Mouse (Mus musculus) naive thymus-derived CD4-positive, alpha-beta T cell, adult 2 months (primary cell): Measurements from ENCODE around the gene Map3k20.

ENCODE experiments used
- DNase-seq: peaks from one replicate; pipeline ENCODE4 v3.0.0-alpha.2; 2011; ENCODE audit warnings: low read depth

The Map3k20 gene

DNA sequence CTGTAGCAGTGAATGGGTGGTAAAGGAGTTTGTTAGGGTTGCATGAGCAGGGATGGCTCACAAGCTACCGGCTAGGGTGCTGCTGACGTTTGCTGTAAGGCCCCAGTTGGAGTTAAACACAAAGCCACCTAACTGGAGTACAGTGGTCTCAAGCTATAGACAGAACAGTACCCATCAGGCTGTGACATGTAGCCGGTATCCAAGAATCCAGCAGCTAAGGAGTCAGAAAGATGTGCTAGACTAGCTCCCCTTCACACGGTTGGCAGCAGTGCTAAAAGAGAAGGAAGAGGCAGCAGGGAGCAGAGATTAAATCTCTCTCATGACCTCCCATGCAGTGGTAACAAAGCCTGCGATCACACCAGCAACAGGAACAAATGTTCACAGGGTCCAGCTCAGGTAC is 36.2 kb downstream of the Map3k20 start:
- DNase-seq, result no peak

DNA sequence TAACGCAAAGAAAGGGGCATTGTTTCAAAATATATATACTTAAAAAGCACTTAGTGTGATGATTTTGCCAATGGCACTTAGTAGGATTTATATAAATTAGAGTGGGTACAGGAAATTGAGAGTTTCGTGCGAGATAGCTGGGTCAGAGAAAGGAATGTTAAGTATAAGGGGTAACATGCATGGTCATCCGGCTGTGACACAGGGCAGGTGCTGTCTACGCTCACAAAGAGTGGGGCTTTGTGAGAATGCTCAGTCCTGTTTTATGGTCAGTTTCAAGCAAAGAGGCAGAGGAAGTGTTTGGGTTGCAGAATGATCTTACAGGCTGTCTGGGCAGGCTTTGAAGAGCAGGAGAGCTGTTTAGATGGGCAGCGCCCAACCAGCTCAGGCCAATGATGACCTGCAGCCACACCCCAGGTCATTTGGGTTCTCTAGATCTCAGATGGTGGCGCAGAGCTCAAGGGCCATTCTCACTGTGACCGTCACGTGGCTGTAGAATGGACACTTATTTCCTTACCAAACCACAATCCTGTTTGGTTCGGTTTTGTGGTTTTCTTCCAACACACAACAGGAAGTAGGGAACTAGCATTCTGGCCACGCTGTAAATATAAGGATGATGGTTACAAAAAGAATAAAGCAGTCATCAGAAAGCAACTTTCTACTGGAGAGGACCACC is 37.4 kb downstream of the Map3k20 start:
- DNase-seq, result no peak

DNA sequence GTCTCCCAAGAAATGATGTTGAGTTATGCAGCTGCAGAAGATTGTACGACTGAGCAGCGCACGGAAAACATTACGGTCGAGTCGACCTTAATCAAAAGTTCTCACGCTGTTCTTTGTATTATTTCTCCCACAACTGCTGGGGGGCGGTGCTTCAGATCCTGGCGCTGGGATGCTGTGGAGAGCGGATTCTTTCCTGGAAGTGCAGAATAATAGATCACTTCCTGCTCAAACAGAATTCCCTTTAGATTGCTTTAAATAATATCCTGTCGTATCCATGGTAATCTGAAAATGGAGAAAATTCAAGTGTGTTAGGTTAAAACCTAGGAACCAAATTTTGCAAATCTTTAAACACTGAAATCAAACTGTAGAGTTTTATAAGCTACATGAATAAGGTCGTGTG is 39.0 kb downstream of the Map3k20 start:
- no peak for DNase-seq

DNA sequence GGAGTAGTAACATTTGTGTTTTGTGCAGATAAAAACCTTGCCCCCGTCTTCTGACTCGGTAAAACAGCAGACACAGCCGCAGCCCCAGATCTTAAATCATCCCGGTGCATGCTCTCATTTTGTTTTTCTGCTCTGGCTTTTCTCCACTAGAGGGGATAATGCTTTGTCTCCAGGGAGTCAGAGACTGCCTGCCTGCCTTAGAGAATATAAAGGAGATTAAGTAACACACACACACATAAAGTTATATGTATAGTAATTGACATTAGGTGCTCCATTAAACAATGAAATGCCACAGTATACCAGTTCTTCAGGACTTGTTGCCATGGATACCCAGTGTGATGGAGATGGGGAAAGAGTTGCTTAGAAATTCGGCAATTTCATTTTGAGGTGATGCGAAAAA is 41.1 kb downstream of the Map3k20 start:
- DNase-seq, result no peak

DNA sequence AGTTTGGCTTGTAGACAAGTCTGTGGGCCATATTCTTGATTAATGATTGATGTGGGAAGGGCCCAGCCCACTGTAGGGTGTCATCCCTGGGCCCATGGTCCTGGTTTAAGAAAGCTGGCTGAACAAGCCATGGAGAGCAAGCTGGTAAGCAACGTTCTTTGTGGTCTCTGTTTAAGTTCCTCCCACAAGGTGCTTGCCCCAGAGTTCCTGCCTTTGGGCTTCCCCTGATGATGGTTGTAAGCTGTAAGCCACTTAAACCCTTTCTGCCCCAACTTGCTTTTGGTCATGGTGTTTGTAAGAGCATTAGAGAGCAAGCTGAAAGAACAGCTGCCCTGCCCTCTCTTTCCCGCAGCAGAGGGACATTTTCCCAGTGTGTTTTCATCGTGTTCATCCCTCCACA is 43.0 kb downstream of the Map3k20 start:
- peak; percentile 8 for DNase-seq

DNA sequence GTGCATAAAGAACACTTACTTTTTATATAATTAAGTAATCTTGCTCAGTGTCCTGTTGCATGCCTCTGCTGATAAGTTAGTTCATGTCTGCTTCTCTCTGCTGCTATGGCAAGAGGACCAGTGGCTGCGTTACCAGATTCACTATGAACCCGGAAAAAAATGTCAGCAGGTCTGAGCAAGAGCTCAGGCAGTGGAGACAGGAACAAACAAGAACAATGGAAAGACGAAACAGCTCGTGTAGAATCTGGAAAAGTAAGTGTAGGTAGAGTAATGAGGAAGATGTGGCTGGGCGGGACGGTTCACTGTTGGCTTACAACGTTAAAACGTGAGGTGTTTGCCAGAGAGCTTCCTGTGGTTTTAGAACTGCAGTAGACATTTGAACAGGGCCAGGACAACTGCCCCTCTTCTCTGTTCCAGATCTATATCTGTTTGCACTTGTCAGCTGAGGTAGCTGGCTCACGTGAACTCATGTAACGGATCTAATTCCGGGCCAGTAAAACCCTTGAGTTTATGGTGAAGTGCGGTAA is 45.6 kb downstream of the Map3k20 start:
- no peak for DNase-seq

DNA sequence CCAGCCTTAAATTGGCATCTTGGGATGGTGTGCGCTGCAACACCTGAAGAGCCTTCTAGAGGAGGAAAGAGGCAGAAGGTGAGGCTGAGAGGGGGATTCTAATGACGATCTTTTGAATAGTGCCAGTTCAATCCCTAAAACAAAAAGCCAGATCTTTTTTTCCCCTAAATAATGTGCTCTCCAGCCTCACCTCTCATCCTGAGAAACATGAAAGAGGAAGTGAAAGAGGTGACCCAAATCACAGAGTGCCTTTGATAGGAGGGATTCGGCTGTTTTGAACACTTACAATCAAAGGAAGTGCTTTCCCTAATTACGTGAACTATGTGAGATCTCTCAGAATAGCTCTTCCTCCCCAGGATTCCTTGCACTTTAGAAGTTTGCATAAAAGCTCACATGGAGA is 46.6 kb downstream of the Map3k20 start:
- DNase-seq, result no peak

DNA sequence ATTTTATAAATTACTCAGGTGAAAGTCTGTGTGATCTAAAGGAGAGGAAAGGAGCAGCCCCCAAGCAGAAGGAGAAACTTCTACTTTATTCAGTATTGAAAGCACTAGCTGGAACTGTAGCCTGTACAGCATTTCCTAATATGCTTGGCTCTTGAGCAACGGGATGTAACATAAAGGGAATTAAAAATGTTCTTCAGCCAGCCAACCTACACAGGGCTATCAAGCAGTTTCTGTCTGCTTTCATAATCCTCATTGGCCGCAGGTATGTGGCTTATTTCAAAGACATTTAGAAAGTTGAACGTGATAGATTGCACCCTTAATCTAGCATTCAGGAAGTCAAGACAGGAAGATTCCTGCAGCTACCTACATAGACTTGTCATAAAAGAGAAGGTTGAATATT is 47.8 kb downstream of the Map3k20 start:
- no peak for DNase-seq

DNA sequence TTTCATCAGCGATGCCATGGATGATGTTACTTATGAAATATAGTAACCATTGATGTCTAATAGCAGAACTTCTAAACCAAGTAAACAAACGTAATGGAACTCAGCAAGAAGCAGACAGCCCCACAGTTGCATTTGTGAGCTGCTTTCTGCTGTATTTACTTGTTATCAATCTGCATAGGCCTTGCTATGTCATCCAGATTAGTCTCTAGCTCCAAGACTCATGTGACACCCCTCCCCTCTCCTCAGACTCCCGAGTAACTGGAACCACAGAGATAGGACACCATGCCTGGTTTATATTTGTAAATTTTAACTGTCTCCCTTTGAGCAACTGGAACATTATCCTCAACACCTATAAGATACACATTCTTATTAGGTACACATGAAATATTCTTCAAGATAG is 51.4 kb downstream of the Map3k20 start:
- no peak for DNase-seq

DNA sequence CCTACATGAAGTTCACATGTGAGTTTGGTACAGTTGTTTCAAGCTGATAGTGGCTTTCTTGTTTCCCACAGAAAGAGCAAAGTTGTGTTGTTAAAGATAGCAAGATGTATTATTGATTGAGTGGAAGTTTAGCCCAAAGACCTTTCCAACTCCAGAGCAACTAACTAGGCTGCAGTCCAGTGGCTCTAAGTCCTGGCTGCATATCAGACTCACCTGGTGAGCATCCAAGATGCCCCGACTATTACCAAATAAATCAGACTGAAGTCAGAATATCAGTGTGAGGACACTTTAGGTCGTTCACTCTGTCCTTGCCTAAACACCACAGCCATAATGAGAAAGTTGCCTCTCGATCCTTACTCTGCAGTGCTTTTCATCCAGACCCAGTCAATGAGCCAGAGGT is 59.8 kb downstream of the Map3k20 start:
- no peak for DNase-seq

DNA sequence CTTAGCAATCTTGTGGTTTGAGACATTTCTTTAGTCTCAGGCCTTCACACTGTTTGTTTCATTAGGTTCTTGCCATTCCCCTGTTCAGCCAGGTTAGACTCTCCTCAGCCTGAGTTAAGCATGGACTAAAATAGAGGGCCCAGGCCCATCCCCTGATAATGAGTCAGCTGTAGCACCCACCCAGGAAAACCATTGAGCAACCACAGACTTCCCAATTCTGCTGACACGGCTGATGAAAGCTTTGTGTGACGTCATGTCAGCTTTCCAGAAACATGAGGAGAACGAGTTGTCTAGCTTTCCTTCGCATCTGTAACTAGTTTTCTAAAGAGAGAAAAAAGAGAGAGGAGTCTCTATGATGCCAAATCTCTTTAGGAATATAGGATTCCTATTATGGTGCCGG is 65.9 kb downstream of the Map3k20 start:
- no peak for DNase-seq

DNA sequence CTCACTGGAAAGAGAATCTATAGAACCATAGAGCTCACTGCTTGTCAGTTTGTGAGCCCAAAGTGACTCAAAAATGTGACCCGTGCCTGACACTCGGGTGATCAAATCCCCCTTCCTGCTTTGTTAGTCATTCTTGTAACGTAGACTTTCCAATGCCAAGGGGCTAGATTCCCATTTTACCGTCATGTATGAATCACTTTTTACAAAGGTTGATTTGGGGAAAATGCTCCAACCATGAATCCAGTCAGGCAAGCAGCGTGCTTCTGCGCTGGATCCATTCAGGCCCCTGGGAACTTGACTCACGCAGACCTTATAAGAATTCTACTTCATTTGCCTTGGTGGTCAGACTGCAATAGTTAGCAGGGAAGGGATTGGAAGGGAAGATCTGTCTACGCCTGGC is 66.3 kb downstream of the Map3k20 start:
- no peak for DNase-seq

DNA sequence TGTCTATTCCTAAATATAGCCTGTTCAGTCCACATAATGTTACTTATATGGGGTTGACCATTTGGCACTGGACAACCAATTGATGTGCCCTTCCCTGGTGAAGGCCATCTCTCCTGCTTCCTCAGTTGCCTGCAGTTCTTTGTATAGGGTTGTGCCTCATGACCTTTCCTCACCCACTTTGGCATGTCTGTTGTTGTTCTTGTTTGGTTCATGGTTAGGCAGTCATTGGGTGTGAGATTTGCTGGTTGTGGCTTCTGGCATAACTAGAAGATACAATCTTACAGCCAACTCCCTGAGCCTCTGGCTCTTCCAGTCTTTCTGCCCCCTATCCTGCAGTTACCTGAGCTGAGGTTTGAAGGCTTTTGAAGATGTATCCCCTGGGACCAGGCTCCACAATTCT is 67.3 kb downstream of the Map3k20 start:
- no peak for DNase-seq

DNA sequence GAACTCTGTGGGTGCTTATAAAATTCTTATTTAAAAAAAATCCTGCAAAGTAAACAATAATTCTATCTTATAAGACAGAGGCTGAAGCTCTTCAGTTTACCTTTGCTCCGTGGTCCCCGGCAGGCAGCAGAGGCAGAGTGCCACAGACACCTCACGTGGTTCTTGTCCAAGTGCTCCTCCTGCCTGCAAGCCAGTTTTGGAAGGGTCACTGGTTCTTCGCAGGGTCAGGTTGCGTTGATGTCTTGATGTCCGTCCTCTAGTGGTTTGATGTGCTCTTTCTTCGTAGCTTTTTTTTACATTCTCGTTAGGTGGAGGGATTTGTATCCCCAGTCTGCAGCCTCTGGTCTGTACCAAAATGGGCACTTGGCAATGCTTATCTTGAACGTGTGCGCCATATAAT is 71.0 kb downstream of the Map3k20 start:
- DNase-seq, result no peak

DNA sequence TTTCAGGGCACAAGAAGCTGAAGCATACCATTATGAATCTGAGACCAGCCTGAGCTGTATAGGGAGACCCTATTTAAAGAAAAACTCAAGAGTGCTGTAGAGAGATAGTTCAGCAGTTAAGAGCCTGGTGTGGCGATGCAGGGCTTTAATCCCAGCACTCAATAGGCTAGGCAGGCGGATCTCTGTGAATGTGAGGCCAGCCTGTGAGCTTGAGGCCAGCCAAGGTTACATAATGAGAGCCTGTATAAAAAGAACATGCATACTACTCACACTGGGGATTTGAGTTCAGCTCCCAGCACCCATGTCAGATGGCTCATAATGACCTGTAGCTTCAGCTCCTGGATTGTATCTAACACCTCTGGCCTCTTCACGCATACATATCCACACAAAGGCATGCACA is 76.1 kb downstream of the Map3k20 start:
- DNase-seq, result no peak

DNA sequence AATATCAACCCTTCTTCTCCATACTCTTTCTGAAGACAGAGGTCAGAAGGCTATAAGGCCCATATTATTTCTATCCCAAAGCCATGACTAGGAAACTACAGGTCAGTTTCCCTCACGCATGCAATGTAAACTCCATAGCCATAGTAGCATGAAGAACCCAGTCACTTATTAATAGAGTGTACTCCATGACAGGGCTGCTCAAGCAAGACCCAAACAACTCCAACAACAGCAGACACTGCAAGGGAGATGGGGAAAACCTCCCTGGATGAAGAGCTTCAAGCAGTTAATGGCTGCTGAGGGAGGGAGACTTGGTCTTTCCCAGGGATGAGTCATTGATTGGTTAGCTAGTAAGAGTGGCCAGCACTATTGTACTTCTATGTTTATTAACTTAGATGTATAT is 78.0 kb downstream of the Map3k20 start:
- no peak for DNase-seq

DNA sequence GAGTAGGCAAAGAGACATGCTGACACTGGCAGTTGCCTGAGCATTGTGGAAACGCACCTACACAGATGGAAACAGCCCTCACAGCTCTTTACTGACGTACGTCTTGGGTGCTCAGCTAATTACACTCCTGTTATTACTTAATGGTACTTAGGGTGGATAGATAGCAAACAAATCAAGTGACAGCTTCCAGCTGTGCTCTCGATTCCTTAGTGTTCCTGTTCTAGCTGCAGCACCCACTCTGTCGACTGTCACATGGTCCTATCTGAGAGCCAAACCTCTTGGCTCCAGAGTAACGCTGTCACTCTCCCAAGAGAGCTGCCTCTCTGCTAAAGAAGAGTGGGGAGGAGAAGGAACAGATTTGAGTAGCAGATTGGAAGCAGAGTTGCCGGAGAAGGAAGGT is 80.5 kb downstream of the Map3k20 start:
- no peak for DNase-seq

DNA sequence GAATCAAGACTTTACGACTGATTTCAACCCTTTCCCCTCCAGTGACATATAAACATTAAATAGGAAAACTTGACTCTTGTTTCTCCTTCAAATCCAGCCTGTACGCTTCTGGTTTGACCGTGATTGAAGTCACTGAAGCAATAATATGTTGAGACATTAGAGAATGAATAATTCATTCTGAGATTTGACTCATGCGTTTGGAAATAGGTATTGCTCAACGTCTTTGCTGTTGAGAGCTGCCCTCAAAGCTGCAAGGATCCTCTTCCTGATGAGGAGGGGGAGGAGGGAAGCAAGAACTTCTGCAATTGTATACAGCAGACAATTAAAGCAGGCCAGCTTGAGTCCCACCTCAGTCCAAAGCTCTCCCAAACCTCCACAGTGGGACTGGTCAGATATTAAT is 81.1 kb downstream of the Map3k20 start:
- no peak for DNase-seq

DNA sequence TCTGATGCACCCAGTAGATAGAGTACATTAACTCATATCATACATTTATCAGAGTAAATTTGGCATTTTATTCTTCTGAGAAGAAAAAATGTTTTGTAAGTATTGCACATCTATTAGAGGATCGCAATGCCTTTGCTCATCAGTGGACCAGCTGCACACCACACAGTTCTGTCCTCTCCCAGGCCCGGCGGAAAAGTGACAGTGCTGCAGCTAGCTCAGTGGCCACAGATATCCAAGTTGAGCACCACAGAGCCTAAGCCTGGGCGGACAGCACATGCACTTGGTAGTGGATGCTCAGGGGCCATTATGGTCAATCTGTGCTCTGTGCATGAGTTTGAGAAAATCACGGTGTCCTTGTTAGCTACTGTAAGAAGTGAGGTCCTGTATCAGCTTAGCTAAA is 82.4 kb downstream of the Map3k20 start:
- DNase-seq, result no peak

DNA sequence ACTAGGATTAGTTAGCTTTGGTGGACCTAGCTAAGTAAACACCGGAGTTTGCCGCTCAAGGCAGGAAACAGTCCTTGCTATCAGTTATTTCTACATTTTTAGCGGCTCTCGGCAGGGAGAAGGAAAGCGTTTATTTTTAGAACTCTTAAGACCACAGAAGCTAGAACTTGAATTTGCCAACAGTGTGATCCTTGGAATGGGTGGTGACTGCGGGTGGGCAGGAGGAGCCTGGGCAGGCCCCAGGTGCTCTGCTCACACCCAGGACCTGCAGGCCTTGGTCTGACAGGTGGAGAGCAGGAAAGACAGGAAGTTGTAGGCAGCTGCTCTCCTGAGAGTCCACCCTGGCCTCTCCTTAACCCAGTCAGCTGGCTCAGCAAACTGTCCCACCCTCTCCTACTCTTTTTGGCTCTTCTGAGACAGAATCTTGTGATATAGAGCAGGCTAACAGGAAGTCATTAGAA is 83.7 kb downstream of the Map3k20 start:
- DNase-seq, result no peak

DNA sequence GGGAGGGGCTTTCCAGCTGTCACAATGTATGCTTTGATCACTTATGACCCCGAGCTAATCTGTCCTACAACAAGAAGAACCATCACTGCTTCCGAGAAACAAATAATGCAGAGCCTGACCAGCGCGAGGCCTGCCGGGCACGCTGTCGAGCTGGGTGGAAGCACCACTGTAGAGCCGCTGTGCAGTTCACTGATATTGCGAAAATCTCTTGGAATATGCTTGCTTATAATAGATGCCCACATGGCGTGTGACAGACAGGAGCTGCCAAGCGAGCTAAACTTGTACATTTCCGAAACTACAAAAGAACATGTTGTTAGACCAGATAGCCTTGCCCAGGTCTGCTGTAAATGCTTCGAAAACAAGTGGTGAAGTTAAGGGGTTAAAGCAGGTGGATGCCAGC is 86.7 kb downstream of the Map3k20 start:
- no peak for DNase-seq

DNA sequence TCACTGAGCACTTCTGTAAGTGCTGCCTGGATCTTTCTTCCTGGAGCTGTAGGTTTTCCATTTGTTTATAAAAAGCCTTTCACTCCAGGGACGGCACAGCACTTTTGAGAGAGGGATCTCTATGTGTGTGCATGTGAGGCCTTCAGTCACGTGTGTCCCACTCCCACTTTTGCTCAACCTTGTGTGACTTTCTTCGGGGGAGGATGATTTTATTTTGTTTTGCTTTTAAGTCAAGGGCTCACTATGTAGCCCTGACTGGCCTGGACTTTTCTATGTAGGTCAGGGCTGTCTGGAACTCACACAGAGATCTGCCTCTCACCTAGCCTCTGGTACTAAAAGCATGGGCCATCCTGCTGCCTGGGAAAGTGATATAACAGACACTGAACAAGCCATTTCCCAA is 88.6 kb downstream of the Map3k20 start:
- DNase-seq, result no peak

DNA sequence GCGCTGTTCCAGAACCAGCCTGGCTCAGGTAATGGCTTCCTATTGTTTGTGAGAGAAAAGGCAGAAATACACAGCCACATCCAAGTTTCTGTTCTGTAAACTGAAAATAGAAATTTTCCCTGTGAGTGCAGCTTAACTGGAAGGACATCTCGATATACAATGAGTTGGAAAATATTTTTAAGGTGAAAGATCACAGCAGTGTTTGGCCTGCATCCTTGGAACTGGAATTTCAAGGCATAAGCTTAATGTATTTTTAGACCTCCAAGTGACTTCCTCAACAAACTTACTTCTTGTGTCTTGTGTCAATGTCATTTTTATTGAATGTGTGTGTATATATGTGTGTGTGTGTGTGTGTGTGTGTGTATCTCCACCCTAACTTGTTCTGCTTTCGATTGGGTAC is 90.4 kb downstream of the Map3k20 start:
- no peak for DNase-seq

DNA sequence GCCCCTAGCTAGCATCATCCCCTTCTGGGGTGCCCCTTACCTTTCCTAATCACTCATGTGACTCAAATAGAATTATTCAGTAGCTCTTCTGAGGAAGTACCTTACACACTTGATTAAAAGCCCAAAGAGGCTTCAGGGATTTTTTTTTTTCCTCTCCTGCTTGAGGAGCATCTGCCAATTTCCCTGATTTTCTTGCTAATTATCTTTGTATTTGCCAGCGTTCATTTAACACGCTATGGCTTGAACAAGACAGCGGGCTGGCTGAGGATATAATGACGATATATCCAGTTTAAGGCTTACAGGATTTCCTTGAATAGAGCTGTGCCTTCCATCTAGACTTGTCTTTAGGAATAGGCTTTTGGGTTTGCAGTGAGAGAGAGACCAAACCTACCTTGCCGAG is 91.5 kb downstream of the Map3k20 start:
- no peak for DNase-seq

DNA sequence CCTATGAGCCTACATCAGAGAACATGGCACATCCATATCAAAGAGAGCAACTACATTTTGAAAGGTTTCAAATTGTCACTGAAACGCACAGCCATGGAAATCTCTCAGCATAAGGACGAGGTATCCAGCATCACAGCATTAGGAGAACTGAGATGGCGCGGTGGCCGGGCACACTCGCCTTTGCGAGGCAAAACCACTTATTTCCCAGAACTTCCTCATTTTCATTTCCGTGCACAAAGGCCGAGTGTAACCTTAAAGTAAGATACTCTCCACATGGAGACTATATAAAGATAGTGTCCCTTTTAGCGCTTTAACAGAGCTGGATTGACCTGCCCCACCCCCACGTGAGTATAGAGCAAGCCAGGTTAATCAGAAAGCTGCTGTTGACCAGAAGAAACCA is 94.0 kb downstream of the Map3k20 start:
- no peak for DNase-seq
